Mouse (Mus musculus) stomach, postnatal 0 days (tissue): ENCODE data around the gene Ddo.

Source experiments
- CTCF ChIP-seq: IDR thresholded peaks from 2 replicates; pipeline ENCODE4 v1.5.1; 2016; ENCODE audit warnings: antibody characterized with exemption, low read depth, mild to moderate bottlenecking, moderate library complexity
- EP300 ChIP-seq: optimal IDR thresholded peaks from 2 replicates; pipeline ENCODE3; 2016; ENCODE audit warnings: antibody characterized with exemption

DNA sequence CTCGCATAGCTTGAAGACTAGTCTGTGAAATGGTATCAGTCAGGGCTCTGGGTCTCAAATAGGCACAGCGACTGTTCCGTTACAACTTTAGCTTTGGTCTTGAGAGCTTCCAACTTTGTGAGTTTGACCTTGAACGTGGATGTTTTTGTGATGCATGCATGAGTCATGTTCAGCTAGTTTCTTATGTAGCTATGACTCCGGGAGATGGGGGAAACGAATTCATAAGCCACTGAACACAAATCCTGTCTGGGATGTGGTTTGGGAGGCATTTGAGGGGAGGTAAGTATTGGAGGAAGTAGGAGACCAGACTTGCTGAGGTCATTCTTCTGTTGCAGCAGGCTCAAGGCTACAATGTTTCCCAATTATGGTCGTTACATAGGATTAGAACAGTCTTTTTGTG is 46.1 kb downstream of the Ddo start:
- TF ChIP-seq CTCF: no peak
- no peak for TF ChIP-seq EP300
